Mouse (Mus musculus) forebrain, postnatal 0 days (tissue): ENCODE measurements around the gene Pck1. TPM values are rescaled to one million over a fixed set of nuclear protein-coding genes. Genes with fewer than 3 reads are reported as not detected.
"Not testable (repeated sequence)": the region's sequence is repeated elsewhere in the genome, so short reads cannot be mapped to it uniquely, and the experiment has no call there.

Experiments
- ATAC-seq: fragments of 200-750 bp; cut with Nextera tagmentation; 2 replicates; pipeline ENCODE4 v1.8.0; 2017; ENCODE audit warnings: mild to moderate bottlenecking, moderate library complexity
- DNase-seq: peaks from one replicate; pipeline ENCODE4 v3.0.0-alpha.2; 2015
- H3K27ac ChIP-seq: fragments of 300-500 bp; sonication (generic); 2 replicates; pipeline ENCODE4 v1.5.1; 2014; ENCODE audit warnings: low read depth, mild to moderate bottlenecking, antibody characterized with exemption, low read length, moderate library complexity, mixed read lengths
- H3K27me3 ChIP-seq: fragments of 300-500 bp; sonication (generic); 2 replicates; pipeline ENCODE4 v1.6.1; 2014; ENCODE audit warnings: mild to moderate bottlenecking, low read length, mixed read lengths; ENCODE audit not compliant: insufficient read depth
- H3K36me3 ChIP-seq: fragments of 300-500 bp; sonication (generic); 2 replicates; pipeline ENCODE4 v1.6.1; 2014; ENCODE audit warnings: mild to moderate bottlenecking, moderate library complexity; ENCODE audit not compliant: insufficient read depth
- H3K4me1 ChIP-seq: fragments of 300-500 bp; sonication (generic); 2 replicates; pipeline ENCODE4 v1.6.1; 2014; ENCODE audit warnings: antibody characterized with exemption; ENCODE audit not compliant: insufficient read depth
- H3K4me2 ChIP-seq: fragments of 300-500 bp; sonication (generic); 2 replicates; pipeline ENCODE4 v1.6.1; 2014; ENCODE audit warnings: low read depth, mild to moderate bottlenecking, moderate library complexity
- H3K4me3 ChIP-seq: fragments of 300-500 bp; sonication (generic); 2 replicates; pipeline ENCODE4 v1.5.1; 2014; ENCODE audit warnings: low read depth, low read length, mixed read lengths
- H3K9ac ChIP-seq: fragments of 300-500 bp; sonication (generic); 2 replicates; pipeline ENCODE4 v1.6.1; 2014; ENCODE audit warnings: mild to moderate bottlenecking
- H3K9me3 ChIP-seq: fragments of 300-500 bp; sonication (generic); 2 replicates; pipeline ENCODE4 v1.6.1; 2016; ENCODE audit warnings: low read length
- CTCF ChIP-seq: sonication (generic); IDR thresholded peaks from 2 replicates; pipeline ENCODE4 v1.5.1; 2016; ENCODE audit warnings: antibody characterized with exemption, control low read depth, low read depth
- WGBS: fragments of 180-500 bp; shearing (Covaris S2); extraction: QIAGEN DNeasy Blood & Tissue Kit; methylation state at CpG from one replicate; pipeline ENCODE4 v1.1.7; 2014; 5-methylcytosine and 5-hydroxymethylcytosine counted together
- polyA plus RNA-seq: library from polyadenylated mRNA; unstranded; fragments of >200 nt; fragmentation: Nextera tagmentation; extraction: Ambion mirVana; gene quantifications from 2 replicates; pipeline ENCODE4 v1.2.1, GENCODE M21; 2015
- total RNA-seq: library from RNA; depleted of rRNA; stranded (reverse); fragments of >200 nt; gene quantifications from 2 replicates; pipeline ENCODE4 v1.2.3, GENCODE M21; 2014

The Pck1 gene
- total and polyA plus RNA-seq, 2 experiments from 2014 or later = not detected

GRCm38 (mm10) chr2:173113796-173114195, 39.1 kb upstream of the Pck1 start:
- H3K4me2 ChIP-seq, H3K4me1 ChIP-seq, H3K27ac ChIP-seq, H3K4me3 ChIP-seq, H3K36me3 ChIP-seq, H3K9me3 ChIP-seq, ATAC-seq, H3K27me3 ChIP-seq, DNase-seq, H3K9ac ChIP-seq: not testable (repeated sequence)
- TF ChIP-seq CTCF = peak; percentile 18; the same call in 1 of the 2 replicates
- 58% methylated on average over 3 of the region's 3 CpGs for WGBS

DNA sequence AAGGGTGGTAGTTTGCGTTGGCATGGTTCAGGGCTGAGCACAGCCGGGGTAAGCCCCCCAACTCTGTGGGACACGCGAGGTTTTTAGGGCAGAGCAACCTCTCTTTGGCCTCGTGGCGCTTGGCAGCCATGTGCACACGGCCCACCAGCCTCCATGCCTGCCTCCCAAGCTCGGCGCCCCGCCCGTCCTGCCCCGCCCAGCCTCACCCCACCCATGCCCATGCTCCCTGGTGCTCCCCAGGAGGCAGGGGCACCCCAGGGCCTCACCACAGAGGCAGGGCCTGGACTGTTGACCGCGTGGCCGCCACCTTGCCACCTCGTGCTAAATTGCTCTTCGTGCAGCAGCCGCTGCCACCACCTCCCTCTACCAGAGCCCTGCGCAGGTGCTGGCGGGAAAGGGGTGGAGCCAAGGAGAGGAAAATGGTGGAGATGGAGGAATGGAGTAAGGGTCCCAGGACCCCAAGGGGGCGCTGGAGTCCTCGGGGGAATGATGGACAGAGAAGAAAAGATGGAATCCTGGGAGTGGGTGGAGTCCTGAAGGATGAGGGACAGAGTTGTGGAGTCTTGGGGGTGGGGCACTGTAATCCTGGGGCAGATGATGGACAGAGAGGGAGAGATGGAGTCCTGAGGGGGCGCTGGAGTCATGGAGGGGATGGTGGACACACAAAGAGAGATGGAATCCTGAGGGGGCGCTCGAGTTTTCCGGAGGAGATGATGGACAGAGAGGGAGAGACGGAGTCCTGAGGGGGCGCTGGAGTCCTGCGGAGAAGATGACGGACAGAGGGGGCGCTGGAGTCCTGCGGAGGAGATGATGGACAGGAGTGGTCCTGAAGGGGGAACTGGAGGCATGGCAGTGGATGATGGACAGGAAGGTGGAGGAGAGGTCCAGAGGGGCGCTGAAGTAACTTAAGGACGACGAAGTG, 33.6 kb upstream of the Pck1 start, which contains the start of gene Ctcfl:
Gene Ctcfl, minus strand, starts transcription at position 503 of the 922 bp plus-strand sequence.
- H3K4me1 ChIP-seq = no peaks in the 10 kb centered on the region
- H3K9ac ChIP-seq = no peak within 1 kb of the TSS
- no peaks in the 10 kb centered on the region for H3K27me3 ChIP-seq
- DNase-seq (no peak), ATAC-seq (no peak)
- no peaks in the 10 kb centered on the region for H3K9me3 ChIP-seq
- H3K27ac ChIP-seq = no peak within 1 kb of the TSS
- H3K36me3 ChIP-seq = no peaks in the 10 kb centered on the region
- TF ChIP-seq CTCF = no peak
- H3K4me2 ChIP-seq = no peak within 1 kb of the TSS
- H3K4me3 ChIP-seq = no peak within 1 kb of the TSS
- 91% methylated on average over 35 of the region's 35 CpGs for WGBS

DNA sequence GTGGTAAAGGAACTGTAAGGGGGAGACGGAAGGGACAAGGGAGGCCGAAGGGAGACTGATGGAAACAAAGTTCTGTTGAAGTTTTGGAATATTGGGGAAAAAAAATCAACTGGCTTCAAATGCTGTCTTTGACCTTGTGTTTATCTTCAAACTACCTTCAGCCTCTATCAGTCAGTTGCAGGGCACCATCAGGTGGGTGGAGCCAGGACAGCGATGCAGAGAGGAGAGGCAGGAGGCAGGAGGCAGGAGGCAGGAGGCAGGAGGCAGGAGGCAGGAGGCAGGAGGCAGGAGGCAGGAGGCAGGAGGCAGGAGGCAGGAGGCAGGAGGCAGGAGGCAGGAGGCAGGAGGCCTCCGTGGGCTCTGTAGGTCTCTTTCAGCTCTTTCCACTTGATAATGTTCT, 32.7 kb upstream of the Pck1 start:
- not testable (repeated sequence) for ATAC-seq, H3K9ac ChIP-seq, DNase-seq, H3K9me3 ChIP-seq, H3K4me1 ChIP-seq, H3K36me3 ChIP-seq, H3K4me2 ChIP-seq, H3K27me3 ChIP-seq, H3K4me3 ChIP-seq, H3K27ac ChIP-seq
- 66% methylated on average over 4 of the region's 4 CpGs for WGBS

GRCm38 (mm10) chr2:173124022-173124735, 28.7 kb upstream of the Pck1 start:
- H3K27ac ChIP-seq = no peak overlapping the region
- no peak for DNase-seq
- no peaks in the 10 kb centered on the region for H3K4me1 ChIP-seq
- H3K9ac ChIP-seq = no peak overlapping the region
- no peaks in the 10 kb centered on the region for H3K36me3 ChIP-seq
- no peak for TF ChIP-seq CTCF
- H3K4me3 ChIP-seq = no peak overlapping the region
- WGBS = 87% methylated on average over 7 of the region's 7 CpGs
- no peaks in the 10 kb centered on the region for H3K9me3 ChIP-seq
- ATAC-seq = no peak
- no peaks in the 10 kb centered on the region for H3K27me3 ChIP-seq
- no peak overlapping the region for H3K4me2 ChIP-seq

DNA sequence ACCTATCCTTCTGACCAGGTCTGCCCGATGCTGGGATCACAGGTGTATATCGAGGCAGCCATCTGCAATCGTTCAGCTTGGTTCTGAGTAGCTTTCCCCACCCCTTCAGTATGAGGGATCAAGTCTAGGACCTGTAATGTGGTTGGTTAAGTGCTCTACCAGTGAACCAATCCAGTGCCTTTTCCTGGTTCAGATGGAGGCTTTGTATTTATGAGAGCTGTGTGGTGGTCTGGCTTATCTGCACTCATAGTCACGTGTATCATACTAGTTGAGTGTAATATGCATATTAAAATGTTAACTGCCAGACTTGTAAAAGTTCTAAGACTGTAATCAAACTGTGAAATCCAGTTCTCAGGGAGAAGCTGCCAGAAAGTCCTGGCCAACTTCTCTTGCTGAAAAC, 26.5 kb upstream of the Pck1 start:
- WGBS = 78% methylated on average over 4 of the region's 4 CpGs
- TF ChIP-seq CTCF = no peak

DNA sequence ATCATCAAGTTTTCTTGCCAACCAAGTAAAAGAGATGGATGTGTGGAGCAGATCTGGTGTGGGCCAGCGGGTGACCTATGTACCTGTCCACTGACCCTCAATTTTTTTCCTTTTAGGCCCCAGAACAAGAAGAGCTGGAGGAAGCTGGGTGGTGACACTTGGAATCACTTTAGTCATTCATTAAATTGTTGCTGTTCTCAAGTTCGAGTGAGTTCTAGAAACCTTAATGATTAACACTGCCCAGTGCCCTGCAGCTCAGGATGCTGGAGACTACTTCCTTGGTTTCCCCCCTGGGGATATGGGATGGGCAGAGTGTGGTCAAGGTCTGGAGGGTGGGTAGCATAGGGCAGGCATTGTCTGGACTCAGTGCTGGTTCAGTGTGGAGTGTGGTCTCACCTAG, 23.7 kb upstream of the Pck1 start:
- H3K9me3 ChIP-seq = no peaks in the 10 kb centered on the region
- H3K4me3 ChIP-seq = no peak overlapping the region
- H3K4me1 ChIP-seq = no peaks in the 10 kb centered on the region
- no peak overlapping the region for H3K27ac ChIP-seq
- H3K27me3 ChIP-seq = no peaks in the 10 kb centered on the region
- H3K4me2 ChIP-seq = no peak overlapping the region
- no peak for TF ChIP-seq CTCF
- no peak overlapping the region for H3K9ac ChIP-seq
- ATAC-seq (no peak), DNase-seq (no peak)
- no peaks in the 10 kb centered on the region for H3K36me3 ChIP-seq
- 73% methylated on average over 2 of the region's 2 CpGs for WGBS

More for the DNA sequence above, 26.5 kb upstream of the Pck1 start:
- H3K36me3 ChIP-seq = no peaks in the 10 kb centered on the region
- no peak overlapping the region for H3K4me3 ChIP-seq
- H3K9me3 ChIP-seq = no peaks in the 10 kb centered on the region
- H3K4me1 ChIP-seq = no peaks in the 10 kb centered on the region
- no peak overlapping the region for H3K9ac ChIP-seq
- no peak overlapping the region for H3K4me2 ChIP-seq
- no peak overlapping the region for H3K27ac ChIP-seq
- no peaks in the 10 kb centered on the region for H3K27me3 ChIP-seq
- peak; percentile 60; the same call in 1 of the 2 replicates for ATAC-seq
- DNase-seq = peak; percentile 35

GRCm38 (mm10) chr2:173132262-173132661, 20.6 kb upstream of the Pck1 start:
- Histone ChIP-seq H3K36me3 (no peaks in the 10 kb centered on the region), H3K4me1 (no peaks in the 10 kb centered on the region), H3K27me3 (no peaks in the 10 kb centered on the region), H3K27ac (no peak overlapping the region), H3K9ac (no peak overlapping the region), H3K9me3 (no peaks in the 10 kb centered on the region), H3K4me2 (no peak overlapping the region), H3K4me3 (no peak overlapping the region)
- TF ChIP-seq CTCF = no peak
- ATAC-seq (no peak), DNase-seq (no peak)
- WGBS = 76% methylated on average over 13 of the region's 13 CpGs
